Mouse (Mus musculus): Measurements from ENCODE around the gene Pin1rt1. TPM values are rescaled to one million over a fixed set of nuclear protein-coding genes. Genes with fewer than 3 reads are reported as not detected.
A peak's percentile ranks its signal among the peaks of the same experiment; 100 is the strongest.

Gene Pin1rt1
- polyA plus RNA-seq, 1 experiment from 2014 or later, result not detected

GRCm38 (mm10) chr2:104687261-104687660 lies 28.9 kb downstream of the Pin1rt1 start:
- no peak overlapping the region for H3K4me3 ChIP-seq
- no peaks in the 10 kb centered on the region for H3K27me3 ChIP-seq (replicated peaks)
- H3K27ac ChIP-seq (replicated peaks), result no peak overlapping the region
- no peaks in the 10 kb centered on the region for H3K9me3 ChIP-seq
- ATAC-seq (ENCODE audit: extremely low read depth, insufficient number of reproducible peaks, low FRiP score, low TSS enrichment), result no peak
- H3K4me1 ChIP-seq, result peaks cover 15% of the 10 kb centered on the region
- H3K9ac ChIP-seq, result no peak overlapping the region
- 56% methylated on average over 3 of the region's 3 CpGs for WGBS
- peaks cover 15% of the 10 kb centered on the region for H3K36me3 ChIP-seq
- H3K4me2 ChIP-seq, result no peak overlapping the region

GRCm38 (mm10) chr2:104685418-104685817 lies 30.8 kb downstream of the Pin1rt1 start:
- H3K4me3 ChIP-seq, result peak overlapping the region; percentile 19
- peaks cover 6% of the 10 kb centered on the region; the same call in 1 of the 2 replicates for H3K4me1 ChIP-seq
- H3K4me2 ChIP-seq, result peak overlapping the region; percentile 54
- no peak overlapping the region for H3K27ac ChIP-seq (replicated peaks)
- peak; percentile 56; the same call in 1 of the 2 replicates for ATAC-seq (ENCODE audit: extremely low read depth, insufficient number of reproducible peaks, low FRiP score, low TSS enrichment)
- no peaks in the 10 kb centered on the region for H3K9me3 ChIP-seq
- no peaks in the 10 kb centered on the region for H3K27me3 ChIP-seq (replicated peaks)
- no peak overlapping the region for H3K9ac ChIP-seq
- 6% methylated on average over 13 of the region's 13 CpGs for WGBS
- H3K36me3 ChIP-seq, result peaks cover 29% of the 10 kb centered on the region

GRCm38 (mm10) chr2:104684771-104685170 lies 31.4 kb downstream of the Pin1rt1 start:
- Histone ChIP-seq H3K27ac (replicated peaks) (no peak overlapping the region), H3K36me3 (peaks cover 31% of the 10 kb centered on the region), H3K9ac (no peak overlapping the region), H3K4me1 (peaks cover 6% of the 10 kb centered on the region; the same call in 1 of the 2 replicates), H3K9me3 (no peaks in the 10 kb centered on the region), H3K4me2 (peak overlapping the region; percentile 54), H3K4me3 (peak overlapping the region; percentile 19; the same call in 1 of the 2 replicates), H3K27me3 (replicated peaks) (no peaks in the 10 kb centered on the region)
- no peak for ATAC-seq (ENCODE audit: extremely low read depth, insufficient number of reproducible peaks, low FRiP score, low TSS enrichment)
- 80% methylated on average over 4 of the region's 4 CpGs for WGBS

- Histone ChIP-seq H3K4me2 (no peak overlapping the region), H3K27ac (replicated peaks) (no peak overlapping the region), H3K4me3 (no peak overlapping the region), H3K4me1 (peaks cover 5% of the 10 kb centered on the region), H3K36me3 (peaks cover 16% of the 10 kb centered on the region), H3K27me3 (replicated peaks) (no peaks in the 10 kb centered on the region), H3K9me3 (no peaks in the 10 kb centered on the region), H3K9ac (no peak overlapping the region)
- 76% methylated on average over 3 of the region's 3 CpGs for WGBS
- no peak for ATAC-seq (ENCODE audit: extremely low read depth, insufficient number of reproducible peaks, low FRiP score, low TSS enrichment)
Measured at GRCm38 (mm10) chr2:104677326-104677725, 38.9 kb downstream of the Pin1rt1 start.

GRCm38 (mm10) chr2:104671724-104672123 lies 44.5 kb downstream of the Pin1rt1 start:
- Histone ChIP-seq H3K4me2 (no peak overlapping the region), H3K9ac (no peak overlapping the region), H3K27ac (replicated peaks) (no peak overlapping the region), H3K4me1 (peaks cover 5% of the 10 kb centered on the region), H3K9me3 (no peaks in the 10 kb centered on the region), H3K4me3 (no peak overlapping the region), H3K36me3 (peaks cover 13% of the 10 kb centered on the region), H3K27me3 (replicated peaks) (no peaks in the 10 kb centered on the region)
- ATAC-seq (ENCODE audit: extremely low read depth, insufficient number of reproducible peaks, low FRiP score, low TSS enrichment), result no peak

GRCm38 (mm10) chr2:104669122-104669804 lies 46.9 kb downstream of the Pin1rt1 start:
- no peak for ATAC-seq (ENCODE audit: extremely low read depth, insufficient number of reproducible peaks, low FRiP score, low TSS enrichment)
- no peak overlapping the region for H3K4me3 ChIP-seq

More at GRCm38 (mm10) chr2:104669122-104669804, 46.9 kb downstream of the Pin1rt1 start:
- Histone ChIP-seq H3K9me3 (no peaks in the 10 kb centered on the region), H3K27me3 (replicated peaks) (no peaks in the 10 kb centered on the region), H3K36me3 (peaks cover 37% of the 10 kb centered on the region), H3K4me1 (peaks cover 5% of the 10 kb centered on the region), H3K9ac (no peak overlapping the region), H3K27ac (replicated peaks) (no peak overlapping the region), H3K4me2 (no peak overlapping the region)
- WGBS, result 82% methylated on average over 6 of the region's 6 CpGs

Other genes starting within 250 kb of the Pin1rt1 start
- 29.9 and 30.6 TPM in 2 replicates for gene Hipk3, start 221.9 kb downstream of the Pin1rt1 start, polyA plus RNA-seq (2015; fragmentation: Nextera tagmentation; extraction: Ambion mirVana)
- 49.2 and 56.3 TPM in 2 replicates for gene Cstf3, start 125.9 kb downstream of the Pin1rt1 start, polyA plus RNA-seq (2015; fragmentation: Nextera tagmentation; extraction: Ambion mirVana)
- 25.6 and 32.2 TPM in 2 replicates for gene Tcp11l1, start 4.2 kb downstream of the Pin1rt1 start, polyA plus RNA-seq (2015; fragmentation: Nextera tagmentation; extraction: Ambion mirVana)
- gene Depdc7, start 26.5 kb upstream of the Pin1rt1 start, polyA plus RNA-seq (2015; fragmentation: Nextera tagmentation; extraction: Ambion mirVana), result 3.3 and 4.6 TPM in 2 replicates
- 6.4 and 6.6 TPM in 2 replicates for gene Qser1, start 100.4 kb upstream of the Pin1rt1 start, polyA plus RNA-seq (2015; fragmentation: Nextera tagmentation; extraction: Ambion mirVana)
- 0.99 and 1.0 TPM in 2 replicates for gene Prrg4, start 133.5 kb upstream of the Pin1rt1 start, polyA plus RNA-seq (2015; fragmentation: Nextera tagmentation; extraction: Ambion mirVana)
- 7.6 and 8.2 TPM in 2 replicates for gene Ccdc73, start 151.4 kb upstream of the Pin1rt1 start, polyA plus RNA-seq (2015; fragmentation: Nextera tagmentation; extraction: Ambion mirVana)